Mouse (Mus musculus) heart, embryonic 16.5 days (tissue): ENCODE results near the gene Ndufa8. TPM values are rescaled to one million over a fixed set of nuclear protein-coding genes. Genes with fewer than 3 reads are reported as not detected.

Experiments
- ATAC-seq: fragments of 200-750 bp; cut with Nextera tagmentation; replicated peaks from 2 replicates; pipeline ENCODE4 v1.8.0; 2017; ENCODE audit warnings: moderate number of reproducible peaks; ENCODE audit not compliant: insufficient read depth, low FRiP score; ENCODE audit errors: extremely low read depth
- H3K27ac ChIP-seq: fragments of 300-500 bp; sonication (generic); 2 replicates; pipeline ENCODE4 v1.5.1; 2014; ENCODE audit warnings: mild to moderate bottlenecking, low read length, control low read depth, moderate library complexity
- H3K27me3 ChIP-seq: fragments of 300-500 bp; sonication (generic); 2 replicates; pipeline ENCODE4 v1.6.1; 2014; ENCODE audit warnings: low read length, mixed read lengths; ENCODE audit not compliant: control insufficient read depth, insufficient read depth
- H3K36me3 ChIP-seq: fragments of 300-500 bp; sonication (generic); 2 replicates; pipeline ENCODE4 v1.6.1; 2014; ENCODE audit not compliant: control insufficient read depth, insufficient read depth
- H3K4me1 ChIP-seq: fragments of 300-500 bp; sonication (generic); 2 replicates; pipeline ENCODE4 v1.6.1; 2014; ENCODE audit warnings: low read length, mixed read lengths; ENCODE audit not compliant: control insufficient read depth, insufficient read depth
- H3K4me2 ChIP-seq: fragments of 300-500 bp; sonication (generic); 2 replicates; pipeline ENCODE4 v1.6.1; 2014; ENCODE audit warnings: low read depth, mild to moderate bottlenecking, control low read depth, low read length
- H3K4me3 ChIP-seq: fragments of 300-500 bp; sonication (generic); 2 replicates; pipeline ENCODE4 v1.5.1; 2014; ENCODE audit warnings: mild to moderate bottlenecking, control low read depth, low read length
- H3K9ac ChIP-seq: fragments of 300-500 bp; sonication (generic); 2 replicates; pipeline ENCODE4 v1.6.1; 2014; ENCODE audit warnings: low read length, control low read depth
- H3K9me3 ChIP-seq: fragments of 300-500 bp; sonication (generic); replicated peaks from 2 replicates; pipeline ENCODE4 v1.6.1; 2016; ENCODE audit warnings: low read length; ENCODE audit not compliant: control insufficient read depth
- WGBS: fragments of 180-500 bp; shearing (Covaris S2); extraction: QIAGEN DNeasy Blood & Tissue Kit; methylation state at CpG from one replicate; pipeline ENCODE4 v1.1.7; 2014; 5-methylcytosine and 5-hydroxymethylcytosine counted together
- polyA plus RNA-seq: library from polyadenylated mRNA; unstranded; fragments of >200 nt; fragmentation: Nextera tagmentation; extraction: Ambion mirVana; gene quantifications from 2 replicates; pipeline ENCODE4 v1.2.1, GENCODE M21; 2015

Gene Ndufa8
- polyA plus RNA-seq, 1 experiment from 2014 or later = 553 TPM

GRCm38 (mm10) chr2:36085041-36085440 is 35.8 kb upstream of the Ndufa8 start:
- H3K9me3 ChIP-seq = no peaks in the 10 kb centered on the region
- no peak overlapping the region for H3K27ac ChIP-seq
- no peak for ATAC-seq
- H3K4me3 ChIP-seq = no peak overlapping the region
- no peaks in the 10 kb centered on the region for H3K36me3 ChIP-seq
- H3K9ac ChIP-seq = no peak overlapping the region
- H3K4me2 ChIP-seq = no peak overlapping the region
- 80% methylated on average over 1 of the region's 1 CpGs for WGBS
- no peaks in the 10 kb centered on the region for H3K4me1 ChIP-seq
- peaks cover 34% of the 10 kb centered on the region for H3K27me3 ChIP-seq

GRCm38 (mm10) chr2:36082802-36083580 is 33.8 kb upstream of the Ndufa8 start:
- 82% methylated on average over 9 of the region's 9 CpGs for WGBS
- Histone ChIP-seq H3K27ac (no peak overlapping the region), H3K9ac (no peak overlapping the region), H3K4me3 (no peak overlapping the region), H3K27me3 (peaks cover 25% of the 10 kb centered on the region), H3K9me3 (no peaks in the 10 kb centered on the region), H3K4me1 (no peaks in the 10 kb centered on the region), H3K4me2 (no peak overlapping the region), H3K36me3 (no peaks in the 10 kb centered on the region)
- no peak for ATAC-seq

GRCm38 (mm10) chr2:36081446-36081845 is 32.2 kb upstream of the Ndufa8 start:
- Histone ChIP-seq H3K27ac (no peak overlapping the region), H3K4me3 (no peak overlapping the region), H3K9ac (no peak overlapping the region), H3K27me3 (peaks cover 18% of the 10 kb centered on the region), H3K9me3 (no peaks in the 10 kb centered on the region), H3K36me3 (no peaks in the 10 kb centered on the region), H3K4me1 (no peaks in the 10 kb centered on the region), H3K4me2 (no peak overlapping the region)
- ATAC-seq = no peak
- WGBS = 19% methylated on average over 9 of the region's 9 CpGs

GRCm38 (mm10) chr2:36077160-36077761 is 28.1 kb upstream of the Ndufa8 start:
- H3K9me3 ChIP-seq = no peaks in the 10 kb centered on the region
- no peaks in the 10 kb centered on the region for H3K4me1 ChIP-seq
- H3K4me2 ChIP-seq = no peak overlapping the region
- no peak overlapping the region for H3K4me3 ChIP-seq
- H3K36me3 ChIP-seq = no peaks in the 10 kb centered on the region
- 31% methylated on average over 11 of the region's 11 CpGs for WGBS
- no peak overlapping the region for H3K27ac ChIP-seq
- no peak overlapping the region for H3K9ac ChIP-seq
- ATAC-seq = no peak
- H3K27me3 ChIP-seq = peaks cover 12% of the 10 kb centered on the region; the same call in 1 of the 2 replicates

GRCm38 (mm10) chr2:36075210-36075609 is 26.0 kb upstream of the Ndufa8 start:
- H3K9me3 ChIP-seq = no peaks in the 10 kb centered on the region
- WGBS = 76% methylated on average over 5 of the region's 5 CpGs
- no peak overlapping the region for H3K9ac ChIP-seq
- H3K4me3 ChIP-seq = no peak overlapping the region
- no peak for ATAC-seq
- no peaks in the 10 kb centered on the region for H3K36me3 ChIP-seq
- H3K27ac ChIP-seq = no peak overlapping the region
- no peaks in the 10 kb centered on the region for H3K4me1 ChIP-seq
- H3K4me2 ChIP-seq = no peak overlapping the region
- peaks cover 9% of the 10 kb centered on the region; the same call in 1 of the 2 replicates for H3K27me3 ChIP-seq

GRCm38 (mm10) chr2:36073781-36074180 is 24.6 kb upstream of the Ndufa8 start:
- Histone ChIP-seq H3K27ac (no peak overlapping the region), H3K4me3 (no peak overlapping the region), H3K4me2 (no peak overlapping the region), H3K9ac (no peak overlapping the region), H3K36me3 (no peaks in the 10 kb centered on the region), H3K4me1 (no peaks in the 10 kb centered on the region), H3K27me3 (peaks cover 7% of the 10 kb centered on the region; the same call in 1 of the 2 replicates), H3K9me3 (no peaks in the 10 kb centered on the region)
- WGBS = 49% methylated on average over 3 of the region's 3 CpGs
- ATAC-seq = no peak

- peaks cover 4% of the 10 kb centered on the region; the same call in 1 of the 2 replicates for H3K27me3 ChIP-seq
These were observed 22.6 kb upstream of the Ndufa8 start for GRCm38 (mm10) chr2:36071660-36072305.

GRCm38 (mm10) chr2:36067132-36067531 is 17.9 kb upstream of the Ndufa8 start:
- Histone ChIP-seq H3K4me1 (no peaks in the 10 kb centered on the region), H3K27me3 (peaks cover 3% of the 10 kb centered on the region; the same call in 1 of the 2 replicates), H3K4me3 (no peak overlapping the region), H3K9me3 (no peaks in the 10 kb centered on the region), H3K36me3 (no peaks in the 10 kb centered on the region), H3K4me2 (no peak overlapping the region), H3K27ac (no peak overlapping the region), H3K9ac (no peak overlapping the region)
- WGBS = 59% methylated on average over 9 of the region's 9 CpGs
- ATAC-seq = no peak

More at GRCm38 (mm10) chr2:36071660-36072305, 22.6 kb upstream of the Ndufa8 start:
- Histone ChIP-seq H3K36me3 (no peaks in the 10 kb centered on the region), H3K27ac (no peak overlapping the region), H3K4me1 (no peaks in the 10 kb centered on the region), H3K9me3 (no peaks in the 10 kb centered on the region), H3K4me3 (no peak overlapping the region), H3K4me2 (no peak overlapping the region), H3K9ac (no peak overlapping the region)
- 74% methylated on average over 8 of the region's 8 CpGs for WGBS
- no peak for ATAC-seq

- ATAC-seq = no peak
- 45% methylated on average over 5 of the region's 5 CpGs for WGBS
- no peaks in the 10 kb centered on the region for H3K4me1 ChIP-seq
These were observed 12.2 kb upstream of the Ndufa8 start for GRCm38 (mm10) chr2:36061409-36061808.

More at GRCm38 (mm10) chr2:36061409-36061808, 12.2 kb upstream of the Ndufa8 start:
- no peak overlapping the region for H3K9ac ChIP-seq
- no peak overlapping the region for H3K27ac ChIP-seq
- H3K4me2 ChIP-seq = no peak overlapping the region
- no peaks in the 10 kb centered on the region for H3K36me3 ChIP-seq
- H3K9me3 ChIP-seq = no peaks in the 10 kb centered on the region
- H3K27me3 ChIP-seq = peaks cover 3% of the 10 kb centered on the region; the same call in 1 of the 2 replicates
- no peak overlapping the region for H3K4me3 ChIP-seq
